Mouse (Mus musculus): ENCODE measurements around the gene Acadl.

- TF ChIP-seq CTCF (IDR thresholded peaks at IDR 0.05; ENCODE audit: low read depth, low read length) (no peak), TAL1 (conservative IDR thresholded peaks at IDR 0.05; ENCODE audit: low read depth, low read length) (no peak), GATA1 (IDR thresholded peaks at IDR 0.05; ENCODE audit: borderline replicate concordance, low read length) (no peak), POLR2AphosphoS5 (IDR thresholded peaks at IDR 0.05; ENCODE audit: insufficient replicate concordance, low read depth, low read length) (no peak)
Observed at GRCm38 (mm10) chr1:66896556-66896955, 33.5 kb upstream of the Acadl start.

Data from G1E (cell line).